Mouse (Mus musculus) spleen, postnatal 4 days (tissue): ENCODE measurements around the gene Zfp81.
"Not testable (repeated sequence)": the region's sequence is repeated elsewhere in the genome, so short reads cannot be mapped to it uniquely, and the experiment has no call there.

Experiments
- DNase-seq, 2 experiments: peaks; one replicate each; pipeline ENCODE4 v3.0.0; 2022; ENCODE audit warnings: low spot score in 2 of 2

Zfp81 gene

DNA sequence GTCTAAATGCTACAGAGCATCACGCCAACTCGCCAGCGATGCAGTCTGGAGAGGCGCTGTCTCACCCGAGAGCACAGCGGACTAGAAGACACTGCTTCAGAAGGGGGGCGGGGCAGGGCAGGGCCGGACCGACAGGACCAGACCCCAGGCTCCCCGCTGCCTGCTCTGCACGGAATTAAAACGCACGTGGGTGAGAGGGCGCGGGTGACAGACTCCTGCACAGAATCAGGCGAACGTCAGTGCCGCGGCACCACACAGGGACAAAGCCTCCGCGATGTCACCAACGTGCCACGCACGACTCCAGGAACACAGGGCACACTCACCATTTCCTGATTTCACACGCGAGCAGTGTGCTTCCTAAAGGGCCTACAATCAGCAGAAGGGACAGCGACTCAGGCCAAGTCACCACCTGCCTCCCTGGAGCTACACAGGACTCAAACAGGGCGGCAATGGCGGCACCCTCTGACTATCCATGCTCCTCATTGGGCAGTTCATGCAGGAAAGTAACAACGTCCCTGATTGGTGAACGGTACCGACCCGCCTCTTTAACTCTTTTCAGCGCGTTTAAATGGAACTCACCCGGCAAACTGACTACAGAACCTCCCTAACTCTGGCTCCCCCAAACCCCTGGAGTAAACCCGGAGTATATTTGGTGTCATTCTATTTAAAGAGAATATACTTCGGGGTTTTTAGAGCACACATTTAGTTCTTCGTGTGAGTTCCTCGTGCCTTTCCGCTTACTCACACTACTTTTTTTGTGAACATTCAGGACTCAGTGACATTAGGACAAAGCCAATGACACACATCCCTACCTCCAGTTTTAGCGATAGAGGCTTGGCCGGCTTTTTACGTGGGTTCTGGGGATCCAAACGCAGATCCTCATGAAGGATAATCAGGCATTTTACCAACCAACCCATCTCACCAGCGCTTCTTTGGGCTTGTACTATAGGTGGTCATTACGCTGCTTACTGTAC is at the start of gene Zfp81:
Gene Zfp81, minus strand, starts transcription at position 468 of the 974 bp plus-strand sequence.
- peak; percentile 81 to 88 for DNase-seq

DNA sequence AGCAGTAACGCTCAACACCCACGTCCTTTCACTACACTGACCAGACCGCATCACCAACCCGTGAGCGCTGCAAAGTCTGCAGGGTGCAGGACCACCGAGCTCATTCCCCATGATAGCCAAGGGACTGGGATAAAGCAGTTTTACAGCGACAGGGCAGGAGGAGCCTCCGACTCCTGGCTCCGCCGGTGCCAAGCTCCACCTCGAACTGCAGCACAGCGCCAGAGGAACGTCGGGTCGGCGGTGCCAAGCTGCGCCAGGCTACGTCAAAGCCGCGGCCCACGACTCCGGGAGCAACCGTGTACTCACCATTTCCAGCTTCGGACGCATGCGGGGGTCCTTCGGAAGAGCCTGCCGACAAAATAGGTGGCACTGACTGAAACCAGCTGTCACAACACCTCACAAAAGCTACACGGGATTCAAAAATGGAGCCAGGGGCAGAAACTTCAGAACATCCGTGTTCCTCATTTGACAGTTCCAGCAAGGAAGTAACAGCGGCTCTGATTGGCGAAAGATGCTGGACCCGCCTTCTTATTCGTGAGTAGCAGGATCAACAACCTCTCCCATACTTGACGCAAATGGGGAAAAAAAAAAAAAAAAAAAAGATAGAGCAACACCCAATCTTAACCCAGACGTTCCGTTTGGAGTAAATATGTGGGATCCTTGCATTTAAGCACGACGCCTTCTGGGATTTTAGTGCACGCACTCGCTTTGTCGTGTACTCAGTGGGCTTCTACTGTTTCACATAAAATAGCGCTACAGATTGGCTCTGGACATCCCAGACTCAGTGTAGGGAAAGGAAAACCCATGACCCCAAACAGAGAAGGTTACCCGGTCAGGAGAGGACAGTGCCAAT is 35.7 kb upstream of the Zfp81 start, which contains the start of gene Zfp101:
Gene Zfp101, minus strand, starts transcription at position 460 of the 853 bp plus-strand sequence.
- peak; percentile 83 to 87 for DNase-seq

- DNase-seq = no peak
Measured at GRCm38 (mm10) chr17:33392271-33392670, 33.6 kb upstream of the Zfp81 start.

DNA sequence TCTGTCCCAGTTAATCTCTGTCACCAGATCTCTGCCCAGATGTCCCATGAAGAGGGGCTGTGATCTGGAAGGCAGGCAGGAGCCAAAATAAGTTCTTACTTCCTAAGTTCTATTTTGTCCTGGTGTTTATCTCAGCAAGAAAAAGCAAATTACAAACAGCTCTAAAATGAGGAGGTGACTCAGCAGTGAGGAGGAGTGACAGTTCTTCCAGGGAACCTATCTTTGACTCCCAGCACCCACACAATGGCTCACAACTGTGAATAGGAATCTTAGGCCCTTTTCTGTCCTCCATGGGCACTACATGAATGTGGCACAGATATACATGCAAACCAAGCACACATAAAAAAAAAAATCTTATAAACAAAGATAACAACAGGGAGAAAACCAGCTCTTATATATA is 27.0 kb upstream of the Zfp81 start:
- DNase-seq = no peak

- no peak for DNase-seq
Measured at GRCm38 (mm10) chr17:33372795-33373194, 14.1 kb upstream of the Zfp81 start.

DNA sequence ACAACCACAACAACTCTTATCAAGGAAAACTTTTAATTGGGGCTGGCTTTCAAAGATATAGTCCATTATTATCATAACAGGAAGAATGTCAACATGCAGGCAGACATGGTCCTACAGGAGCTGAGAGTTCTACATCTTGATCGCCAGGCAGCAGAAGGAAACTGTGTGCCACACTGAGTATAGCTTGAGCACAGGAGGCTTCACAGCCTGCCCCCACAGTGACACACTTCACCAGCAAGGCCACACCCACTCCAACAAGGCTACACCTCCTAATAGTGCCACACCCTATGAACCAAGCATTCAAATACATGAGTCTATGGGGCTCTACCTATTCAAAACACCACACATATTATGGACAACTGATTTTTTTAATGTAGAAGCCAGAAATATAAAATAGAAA is 5.7 kb downstream of the Zfp81 start:
- DNase-seq = no peak

DNA sequence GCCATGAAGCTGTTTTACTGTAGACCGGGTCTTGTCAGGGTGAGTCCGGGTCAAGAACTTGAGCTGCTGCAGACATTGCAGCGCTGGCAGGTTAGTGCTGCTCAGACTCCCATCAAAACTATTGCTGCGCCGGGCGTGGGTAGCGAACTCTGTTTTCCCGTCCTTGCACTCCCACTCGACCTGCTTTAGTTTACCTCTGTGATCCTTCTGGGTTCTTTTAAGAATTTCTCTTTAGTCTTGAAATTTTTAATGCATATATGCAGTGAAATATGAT is 68.9 kb downstream of the Zfp81 start:
- not testable (repeated sequence) for DNase-seq

DNA sequence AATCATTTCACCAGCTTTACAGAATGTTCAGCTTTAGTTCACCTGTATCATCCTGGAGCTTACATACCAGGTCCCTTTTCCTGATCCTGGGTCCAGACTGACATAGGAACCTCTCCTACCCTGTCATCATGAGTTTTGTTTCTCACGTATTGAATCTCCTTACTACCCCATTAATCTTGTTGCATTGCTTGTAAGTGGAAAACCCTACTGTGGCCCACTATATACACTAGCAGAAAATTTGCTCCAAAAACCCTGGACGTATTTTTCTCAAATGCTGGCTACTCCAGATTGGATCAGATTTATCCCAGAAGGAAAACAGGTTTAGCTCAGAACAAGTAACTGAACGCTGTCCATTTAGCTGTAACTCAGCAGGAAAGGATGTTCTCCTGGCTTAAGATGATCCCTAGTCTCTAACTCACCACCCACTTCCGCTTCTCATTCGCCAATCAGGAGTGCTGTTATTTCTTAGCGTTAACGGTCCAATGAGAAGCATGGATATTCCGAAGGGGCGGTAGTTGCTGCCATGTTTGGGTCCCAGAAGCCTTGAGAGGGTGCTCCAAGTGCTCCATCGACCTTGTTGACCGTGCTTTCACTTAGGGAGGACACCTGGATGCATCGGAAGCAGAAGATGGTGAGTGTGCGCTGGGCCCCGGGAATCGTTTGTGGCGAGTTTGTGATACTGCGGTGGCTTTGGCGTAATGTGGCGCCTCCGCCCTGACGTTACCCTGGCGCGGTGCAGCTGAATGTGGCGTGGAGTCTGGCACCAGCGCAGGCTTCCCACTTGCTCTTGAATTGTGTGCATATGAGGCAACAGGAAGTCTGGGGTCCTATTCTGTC is 69.4 kb downstream of the Zfp81 start, which contains the start of gene Zfp955b:
Gene Zfp955b, plus strand, starts transcription at position 506 of the 837 bp plus-strand sequence.
- DNase-seq = not testable (repeated sequence)
